Mouse (Mus musculus) MEL (cell line): ENCODE measurements around the gene Pla2g2c.

ENCODE experiments used
- CTCF ChIP-seq, 3 experiments: IDR thresholded peaks in 2 of 3; conservative IDR thresholded peaks in 1 of 3; 2 replicates each; pipeline ENCODE4 v1.5.1; 2011 to 2012; ENCODE audit warnings: low read length in 3 of 3, low read depth in 2 of 3, mild to moderate bottlenecking in 2 of 3, improper control_type of control experiment in 1 of 3, inconsistent platforms in 1 of 3, mixed read lengths in 1 of 3, moderate library complexity in 1 of 3; ENCODE audit not compliant: control insufficient read depth in 1 of 3, insufficient read depth in 1 of 3, poor library complexity in 1 of 3, severe bottlenecking in 1 of 3
- E2F4 ChIP-seq: IDR thresholded peaks from 2 replicates; pipeline ENCODE4 v1.6.1; 2011; ENCODE audit warnings: low read depth, low read length, improper control_type of control experiment, borderline replicate concordance
- GATA1 ChIP-seq: IDR thresholded peaks from 2 replicates; pipeline ENCODE4 v1.6.1; 2011; ENCODE audit warnings: low read depth, low read length, improper control_type of control experiment
- MAFK ChIP-seq: IDR thresholded peaks from 2 replicates; pipeline ENCODE4 v1.6.1; 2011; ENCODE audit warnings: low read depth, mild to moderate bottlenecking, low read length, improper control_type of control experiment, borderline replicate concordance
- MAX ChIP-seq: IDR thresholded peaks from 2 replicates; pipeline ENCODE4 v1.6.1; 2011; ENCODE audit warnings: low read length, improper control_type of control experiment
- NRF1 ChIP-seq: IDR thresholded peaks from 2 replicates; pipeline ENCODE4 v1.6.1; 2014; ENCODE audit warnings: low read depth, mild to moderate bottlenecking, inconsistent platforms, low read length, improper control_type of control experiment, moderate library complexity; ENCODE audit not compliant: poor library complexity, insufficient read depth, severe bottlenecking
- POLR2A ChIP-seq, 2 experiments: IDR thresholded peaks; 2 replicates each; pipeline ENCODE4 v1.6.1; 2011 to 2012; ENCODE audit warnings: low read length in 2 of 2, mild to moderate bottlenecking in 2 of 2, control low read depth in 1 of 2, improper control_type of control experiment in 1 of 2, low read depth in 1 of 2, moderate library complexity in 1 of 2; ENCODE audit not compliant: control insufficient read depth in 1 of 2, insufficient read depth in 1 of 2, poor library complexity in 1 of 2
- POLR2AphosphoS2 ChIP-seq: IDR thresholded peaks from 2 replicates; pipeline ENCODE4 v1.6.1; 2011; ENCODE audit warnings: low read length, improper control_type of control experiment
- USF2 ChIP-seq, 2 experiments: IDR thresholded peaks; 2 replicates each; pipeline ENCODE4 v1.6.1; 2011 to 2012; ENCODE audit warnings: improper control_type of control experiment in 2 of 2, low read length in 2 of 2, borderline replicate concordance in 1 of 2, inconsistent platforms in 1 of 2, low read depth in 1 of 2, mild to moderate bottlenecking in 1 of 2; ENCODE audit not compliant: insufficient read depth in 1 of 2
- ZC3H11A ChIP-seq: IDR thresholded peaks from 2 replicates; pipeline ENCODE4 v1.6.1; 2012; ENCODE audit warnings: low read depth, mild to moderate bottlenecking, inconsistent platforms, low read length, improper control_type of control experiment
- ZKSCAN1 ChIP-seq: IDR thresholded peaks from 2 replicates; pipeline ENCODE4 v1.6.1; 2012; ENCODE audit warnings: low read depth, mild to moderate bottlenecking, inconsistent platforms, low read length, improper control_type of control experiment, moderate library complexity

DNA sequence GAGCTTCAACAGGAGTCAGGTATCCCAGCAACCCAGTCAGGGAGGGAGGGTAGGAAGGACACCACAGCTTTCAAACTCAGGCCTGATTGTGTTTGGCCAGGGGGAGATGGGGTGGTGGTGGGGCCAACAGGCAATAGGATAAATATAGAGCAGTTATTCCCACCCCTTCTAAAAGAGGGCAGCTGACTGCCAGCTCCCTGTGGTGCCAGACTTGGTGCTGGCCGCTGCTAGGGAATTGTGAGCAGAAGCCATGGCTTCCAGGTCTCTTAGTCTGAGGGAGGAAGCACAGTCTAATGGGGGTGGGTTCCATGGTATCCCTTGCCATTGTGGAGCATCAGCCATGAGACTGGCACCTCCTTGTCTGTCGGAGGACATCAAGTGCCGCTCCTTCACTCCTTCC, 29.0 kb downstream of the Pla2g2c start:
- no peak for TF ChIP-seq CTCF (IDR thresholded peaks at IDR 0.05 in 2 of 3, conservative IDR thresholded peaks at IDR 0.05 in 1 of 3; ENCODE audit: control insufficient read depth in 1 of 3, insufficient read depth in 1 of 3, low read depth in 2 of 3, low read length in 3 of 3, poor library complexity in 1 of 3, severe bottlenecking in 1 of 3)
- TF ChIP-seq ZKSCAN1 = no peak
- TF ChIP-seq POLR2A (IDR thresholded peaks at IDR 0.05; ENCODE audit: control insufficient read depth in 1 of 2, insufficient read depth in 1 of 2, low read depth in 1 of 2, low read length in 2 of 2, poor library complexity in 1 of 2) = no peak
- no peak for TF ChIP-seq E2F4
- no peak for TF ChIP-seq GATA1
- TF ChIP-seq USF2 (IDR thresholded peaks at IDR 0.05; ENCODE audit: borderline replicate concordance in 1 of 2, insufficient read depth in 1 of 2, low read depth in 1 of 2, low read length in 2 of 2) = no peak
- no peak for TF ChIP-seq MAX
- no peak for TF ChIP-seq NRF1
- TF ChIP-seq ZC3H11A = no peak
- no peak for TF ChIP-seq MAFK
- no peak for TF ChIP-seq POLR2AphosphoS2
